In the genomic region with DNA sequence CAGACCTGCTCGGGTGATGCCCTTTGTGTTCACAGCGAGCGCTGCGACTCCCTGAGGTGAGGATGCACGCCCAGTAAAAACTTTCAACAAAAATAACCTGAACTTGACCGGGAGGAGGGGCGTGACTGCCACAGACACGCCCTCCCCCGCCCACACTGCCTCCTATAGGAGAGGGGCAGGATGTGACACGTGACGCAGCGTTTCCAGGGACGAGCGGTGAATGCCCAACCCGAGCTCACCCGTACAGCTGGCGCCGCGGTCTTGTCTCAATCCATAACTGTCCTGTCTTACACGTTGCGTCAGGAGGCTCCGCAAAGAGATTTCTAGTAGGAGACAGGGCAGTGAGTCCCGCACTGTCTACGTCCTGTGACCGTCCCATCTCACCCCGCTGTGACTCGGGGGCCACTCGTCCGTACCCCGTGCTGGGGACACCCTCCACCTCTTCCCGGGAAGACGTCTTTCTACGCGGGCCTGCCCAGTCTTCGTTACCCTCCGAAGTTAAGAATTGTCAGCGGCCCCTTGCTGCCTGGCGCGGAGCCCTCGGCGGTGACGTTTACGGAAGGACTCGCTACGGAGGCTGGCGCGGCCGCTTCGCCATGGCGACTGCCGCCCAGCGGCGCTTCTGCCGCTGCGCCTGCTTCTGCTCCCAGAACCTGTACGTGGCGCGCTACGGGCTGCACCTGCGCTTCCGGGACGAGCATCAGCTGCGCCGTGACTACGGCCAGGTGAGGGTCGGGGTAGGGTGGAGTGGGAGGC, we compare ENCODE assay signal across 8 mouse cellular contexts. TPM values are rescaled to one million over a fixed set of nuclear protein-coding genes. Genes with fewer than 3 reads are reported as not detected.
DNase-seq lines count a peak whose midpoint lies in the region; ATAC-seq lines count a peak whose summit lies in the region.

A gene (plus strand): TSS at position 556 of the 756 bp plus-strand sequence.

- peak; percentile 78 for ATAC-seq in megakaryocyte progenitor cell, adult 5-6 weeks (replicated peaks; ENCODE audit: poor library complexity)

- peak; percentile 97 for DNase-seq in adipocyte (ENCODE audit: low spot score)
- DNase-seq in embryo, embryonic 10 days (ENCODE audit: low spot score) = peak; percentile 98
- peak; percentile 97 for DNase-seq in gastrocnemius, postnatal 10 days
- peak; percentile 99 for DNase-seq in induced T-regulatory cell, adult 2 months (ENCODE audit: low read depth)
- peak; percentile 81 to 94 for DNase-seq in left cerebral cortex, adult 9 months (ENCODE audit: low spot score in 2 of 2)
- peak; percentile 96 for DNase-seq in right cerebral cortex, postnatal 14 days
- DNase-seq in urinary bladder, postnatal 36 days (ENCODE audit: low spot score in 2 of 2) = peak; percentile 90 to 93

RNA-seq across cellular contexts. Expression of the gene that starts here (rescaled TPM):
- 1 to 10 TPM; 7.2 to 8.8 TPM for total RNA-seq in gastrocnemius, postnatal 10 days (2021)
- total RNA-seq in megakaryocyte progenitor cell, adult 5-6 weeks (2015) = 2.9 and 3.7 TPM in 2 replicates
- total RNA-seq in megakaryocyte progenitor cell, adult 5-6 weeks (2017) = 11.9 and 13.3 TPM in 2 replicates

Comparison
In these comparisons a context has a peak if more than half of its experiments do, and no peak if none do; other contexts are left out.
1. Peak in every context shown above with its lines: DNase-seq and ATAC-seq.